In genomic region chr7:63755476-63755948, GRCm38 (mm10) we compare ENCODE assay signal across 8 mouse cellular contexts.
DNase-seq lines count a peak whose midpoint lies in the region.

No protein-coding gene starts in this region.

- no peaks in the 10 kb centered on the region for H3K9me3 ChIP-seq in midbrain, embryonic 10.5 days (replicated peaks)

- H3K27me3 ChIP-seq in midbrain, embryonic 10.5 days (ENCODE audit: low read depth, poor library complexity, severe bottlenecking): peaks cover 73% of the 10 kb centered on the region

- H3K36me3 ChIP-seq in midbrain, embryonic 10.5 days: no peaks in the 10 kb centered on the region

- intact Hi-C loops in left cerebral cortex, postnatal 4 days (cut with DNase I): loop anchor here (10.0 kb wide), 2 partner anchors 399 to 989 kb away; partner anchors contain the start of gene Trpm1

- H3K4me3 ChIP-seq in midbrain, embryonic 10.5 days: peak overlapping the region; percentile 64

- under 1% methylated on average over 13 of the region's 13 CpGs for WGBS in midbrain, embryonic 10.5 days

- peak; percentile 92 for DNase-seq in adrenal gland, adult 2 months
- DNase-seq in embryo, embryonic 9.5 days (ENCODE audit: extremely low spot score): peak; percentile 80
- DNase-seq in heart, adult 18-20 months: peak; percentile 88 to 94
- DNase-seq in kidney, adult 18-20 months: peak; percentile 87
- DNase-seq in left cerebral cortex, postnatal 4 days: peak; percentile 93
- DNase-seq in midbrain, embryonic 10.5 days (ENCODE audit: low spot score): peak; percentile 89
- peak; percentile 78 for DNase-seq in right cerebral cortex, postnatal 25 days
- peak; percentile 76 to 85 for DNase-seq in urinary bladder, postnatal 4 days (ENCODE audit: low spot score in 2 of 2)

- H3K27ac ChIP-seq in midbrain, embryonic 10.5 days (replicated peaks): peak overlapping the region; percentile 74

- H3K4me1 ChIP-seq in midbrain, embryonic 10.5 days: peaks cover 47% of the 10 kb centered on the region

Comparison
In these comparisons a context has a peak if more than half of its experiments do, and no peak if none do; other contexts are left out.
1. Peak in every context shown above with its lines: DNase-seq, H3K4me3 ChIP-seq and H3K27ac ChIP-seq.